Mouse (Mus musculus): ENCODE results near the gene Cpm.
"Not testable (repeated sequence)": the region's sequence is repeated elsewhere in the genome, so short reads cannot be mapped to it uniquely, and the experiment has no call there.

Cpm gene

GRCm38 (mm10) chr10:117593041-117593570, 36.2 kb upstream of the Cpm start:
- DNase-seq (ENCODE audit: low spot score in 2 of 2), result no peak

GRCm38 (mm10) chr10:117593857-117594256, 35.4 kb upstream of the Cpm start:
- DNase-seq (ENCODE audit: low spot score in 2 of 2), result no peak

GRCm38 (mm10) chr10:117594291-117594850, 34.9 kb upstream of the Cpm start:
- DNase-seq (ENCODE audit: low spot score in 2 of 2), result no peak

- no peak for DNase-seq (ENCODE audit: low spot score in 2 of 2)
Observed at GRCm38 (mm10) chr10:117594913-117595312, 34.4 kb upstream of the Cpm start.

GRCm38 (mm10) chr10:117595442-117596164, 33.7 kb upstream of the Cpm start:
- DNase-seq (ENCODE audit: low spot score in 2 of 2), result peak; percentile 75

- DNase-seq (ENCODE audit: low spot score in 2 of 2), result peak; percentile 32 to 35
Observed at GRCm38 (mm10) chr10:117596165-117596735, 33.0 kb upstream of the Cpm start.

GRCm38 (mm10) chr10:117596771-117597324, 32.5 kb upstream of the Cpm start:
- no peak for DNase-seq (ENCODE audit: low spot score in 2 of 2)

- DNase-seq (ENCODE audit: low spot score in 2 of 2), result not testable (repeated sequence)
Observed at GRCm38 (mm10) chr10:117597371-117598265, 31.7 kb upstream of the Cpm start.

GRCm38 (mm10) chr10:117598266-117598950, 30.9 kb upstream of the Cpm start:
- DNase-seq (ENCODE audit: low spot score in 2 of 2), result no peak

- DNase-seq (ENCODE audit: low spot score in 2 of 2), result peak; percentile 65 to 72
Observed at GRCm38 (mm10) chr10:117598951-117599572, 30.2 kb upstream of the Cpm start.

- no peak for DNase-seq (ENCODE audit: low spot score in 2 of 2)
Observed at GRCm38 (mm10) chr10:117601146-117602035, 27.9 kb upstream of the Cpm start.

- no peak for DNase-seq (ENCODE audit: low spot score in 2 of 2)
Observed at GRCm38 (mm10) chr10:117602325-117603129, 26.8 kb upstream of the Cpm start.

GRCm38 (mm10) chr10:117603130-117603833, 26.0 kb upstream of the Cpm start:
- DNase-seq (ENCODE audit: low spot score in 2 of 2), result no peak

GRCm38 (mm10) chr10:117603834-117604623, 25.3 kb upstream of the Cpm start:
- DNase-seq (ENCODE audit: low spot score in 2 of 2), result no peak

GRCm38 (mm10) chr10:117604624-117605282, 24.5 kb upstream of the Cpm start:
- no peak for DNase-seq (ENCODE audit: low spot score in 2 of 2)
